Mouse (Mus musculus): ENCODE measurements around the gene Zfp398. TPM values are rescaled to one million over a fixed set of nuclear protein-coding genes. Genes with fewer than 3 reads are reported as not detected.

The Zfp398 gene
- total and polyA plus RNA-seq, 2 experiments from 2014 or later = 13.0 to 24.2 TPM

DNA sequence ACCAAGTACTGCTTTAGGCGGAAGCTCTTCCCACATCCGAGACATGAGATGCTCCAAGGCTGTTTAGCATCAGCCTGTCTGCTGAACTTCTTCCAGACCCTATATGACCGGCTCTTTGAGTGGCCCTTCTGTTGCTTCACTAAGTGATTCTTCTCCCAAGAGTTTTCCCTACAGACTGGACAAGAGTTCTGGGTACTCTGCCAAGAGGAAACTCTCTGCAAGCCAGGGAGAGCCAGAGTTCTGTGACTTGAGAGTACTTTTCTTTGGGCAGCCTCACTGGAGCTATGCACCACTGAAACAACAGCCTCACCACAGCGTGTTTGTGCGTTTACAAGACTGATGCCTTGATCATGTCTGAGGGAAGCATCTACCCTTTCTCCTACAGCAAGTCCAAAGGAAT lies 14.2 kb upstream of the Zfp398 start:
- H3K9me3 ChIP-seq (ENCODE audit: low read length) = no peaks in the 10 kb centered on the region
- 93% methylated on average over 5 of the region's 5 CpGs for WGBS
- no peak for ATAC-seq

DNA sequence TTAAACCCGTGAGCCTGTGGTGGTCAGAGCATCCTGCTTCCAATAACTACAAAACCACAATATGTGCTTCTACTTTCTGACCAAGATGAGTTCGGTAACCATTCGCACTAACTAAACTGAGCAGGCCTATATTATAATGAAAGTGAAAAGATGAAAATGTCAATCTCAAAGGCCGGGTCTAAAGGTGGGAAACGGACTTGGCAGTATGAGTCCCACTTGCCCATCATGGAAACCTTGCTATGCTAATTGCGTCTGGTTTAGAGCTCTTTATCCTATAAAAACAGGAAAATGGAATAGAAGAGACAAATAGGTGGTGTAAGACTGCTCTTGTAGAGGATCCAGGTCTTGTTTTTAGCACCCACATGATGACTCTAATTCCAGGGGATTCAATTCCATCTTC lies 13.7 kb upstream of the Zfp398 start:
- no peaks in the 10 kb centered on the region for H3K4me1 ChIP-seq (ENCODE audit: insufficient read depth, low read length)
- no peak for DNase-seq (ENCODE audit: low spot score)
- H3K4me2 ChIP-seq (ENCODE audit: low read depth, low read length) = no peak overlapping the region
- TF ChIP-seq CTCF (IDR thresholded peaks at IDR 0.05; ENCODE audit: low read depth) = no peak
- no peak overlapping the region for H3K4me3 ChIP-seq (ENCODE audit: low read length)
- 93% methylated on average over 6 of the region's 6 CpGs for WGBS
- H3K27me3 ChIP-seq (ENCODE audit: insufficient read depth, low read length) = no peaks in the 10 kb centered on the region
- peaks cover 48% of the 10 kb centered on the region for H3K36me3 ChIP-seq (ENCODE audit: insufficient read depth, low read length)
- ATAC-seq = no peak
- no peak overlapping the region for H3K27ac ChIP-seq
- no peaks in the 10 kb centered on the region for H3K9me3 ChIP-seq (ENCODE audit: low read length)
- no peak overlapping the region for H3K9ac ChIP-seq (replicated peaks; ENCODE audit: low read length)

More for the DNA sequence above, 14.2 kb upstream of the Zfp398 start:
- H3K36me3 ChIP-seq (ENCODE audit: insufficient read depth, low read length) = peaks cover 48% of the 10 kb centered on the region
- H3K4me2 ChIP-seq (ENCODE audit: low read depth, low read length) = no peak overlapping the region
- TF ChIP-seq CTCF (IDR thresholded peaks at IDR 0.05; ENCODE audit: low read depth) = no peak
- no peak overlapping the region for H3K4me3 ChIP-seq (ENCODE audit: low read length)
- no peaks in the 10 kb centered on the region for H3K27me3 ChIP-seq (ENCODE audit: insufficient read depth, low read length)
- H3K4me1 ChIP-seq (ENCODE audit: insufficient read depth, low read length) = no peaks in the 10 kb centered on the region
- no peak overlapping the region for H3K9ac ChIP-seq (replicated peaks; ENCODE audit: low read length)
- no peak for DNase-seq (ENCODE audit: low spot score)
- H3K27ac ChIP-seq = no peak overlapping the region

GRCm38 (mm10) chr6:47824241-47824640 lies 11.2 kb upstream of the Zfp398 start:
- Histone ChIP-seq H3K27me3 (ENCODE audit: insufficient read depth, low read length) (no peaks in the 10 kb centered on the region), H3K27ac (no peak overlapping the region), H3K36me3 (ENCODE audit: insufficient read depth, low read length) (peaks cover 48% of the 10 kb centered on the region), H3K4me2 (ENCODE audit: low read depth, low read length) (no peak overlapping the region), H3K4me1 (ENCODE audit: insufficient read depth, low read length) (no peaks in the 10 kb centered on the region), H3K4me3 (ENCODE audit: low read length) (no peak overlapping the region), H3K9ac (replicated peaks; ENCODE audit: low read length) (no peak overlapping the region), H3K9me3 (ENCODE audit: low read length) (no peaks in the 10 kb centered on the region)
- ATAC-seq (no peak), DNase-seq (ENCODE audit: low spot score) (no peak)
- no peak for TF ChIP-seq CTCF (IDR thresholded peaks at IDR 0.05; ENCODE audit: low read depth)
- WGBS = 64% methylated on average over 2 of the region's 2 CpGs

DNA sequence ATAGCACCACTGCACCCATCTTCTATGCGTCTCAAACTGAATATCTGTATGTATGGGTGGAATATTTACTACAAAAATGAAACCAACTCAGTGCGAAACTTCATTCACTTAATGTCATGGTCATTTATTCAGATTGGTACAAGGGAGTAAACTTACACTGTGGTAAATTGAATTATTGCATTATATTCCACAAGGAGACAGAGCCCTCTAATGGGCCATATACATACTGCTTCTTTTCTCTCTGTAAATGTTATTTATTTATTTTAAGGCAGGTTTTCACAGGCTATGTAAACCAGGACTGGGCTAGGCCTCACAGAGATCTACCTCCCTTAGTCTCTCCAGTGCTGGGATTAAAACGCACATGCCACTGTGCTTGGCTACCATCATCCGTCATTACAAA lies 8.0 kb upstream of the Zfp398 start:
- no peak for DNase-seq (ENCODE audit: low spot score)
- no peak overlapping the region for H3K4me3 ChIP-seq (ENCODE audit: low read length)
- H3K27me3 ChIP-seq (ENCODE audit: insufficient read depth, low read length) = no peaks in the 10 kb centered on the region
- 91% methylated on average over 4 of the region's 4 CpGs for WGBS
- H3K9ac ChIP-seq (replicated peaks; ENCODE audit: low read length) = no peak overlapping the region
- H3K27ac ChIP-seq = no peak overlapping the region
- H3K4me2 ChIP-seq (ENCODE audit: low read depth, low read length) = no peak overlapping the region
- no peak for ATAC-seq
- H3K9me3 ChIP-seq (ENCODE audit: low read length) = no peaks in the 10 kb centered on the region
- TF ChIP-seq CTCF (IDR thresholded peaks at IDR 0.05; ENCODE audit: low read depth) = no peak
- H3K4me1 ChIP-seq (ENCODE audit: insufficient read depth, low read length) = peaks cover 4% of the 10 kb centered on the region; the same call in 1 of the 2 replicates
- H3K36me3 ChIP-seq (ENCODE audit: insufficient read depth, low read length) = peaks cover 20% of the 10 kb centered on the region

GRCm38 (mm10) chr6:47828950-47829349 lies 6.5 kb upstream of the Zfp398 start:
- H3K9me3 ChIP-seq (ENCODE audit: low read length) = no peaks in the 10 kb centered on the region
- peaks cover 4% of the 10 kb centered on the region; the same call in 1 of the 2 replicates for H3K4me1 ChIP-seq (ENCODE audit: insufficient read depth, low read length)
- ATAC-seq (no peak), DNase-seq (ENCODE audit: low spot score) (peak; percentile 60)
- H3K27ac ChIP-seq = 0 out of 2 replicates have a peak overlapping the region, but pooled peaks have one; percentile 97
- H3K4me3 ChIP-seq (ENCODE audit: low read length) = peak overlapping the region; percentile 85; the same call in 1 of the 2 replicates
- H3K4me2 ChIP-seq (ENCODE audit: low read depth, low read length) = peak overlapping the region; percentile 61
- TF ChIP-seq CTCF (IDR thresholded peaks at IDR 0.05; ENCODE audit: low read depth) = peak; percentile 72
- no peak overlapping the region for H3K9ac ChIP-seq (replicated peaks; ENCODE audit: low read length)
- H3K36me3 ChIP-seq (ENCODE audit: insufficient read depth, low read length) = peaks cover 9% of the 10 kb centered on the region; the same call in 1 of the 2 replicates
- H3K27me3 ChIP-seq (ENCODE audit: insufficient read depth, low read length) = no peaks in the 10 kb centered on the region
- 15% methylated on average over 1 of the region's 1 CpGs for WGBS

DNA sequence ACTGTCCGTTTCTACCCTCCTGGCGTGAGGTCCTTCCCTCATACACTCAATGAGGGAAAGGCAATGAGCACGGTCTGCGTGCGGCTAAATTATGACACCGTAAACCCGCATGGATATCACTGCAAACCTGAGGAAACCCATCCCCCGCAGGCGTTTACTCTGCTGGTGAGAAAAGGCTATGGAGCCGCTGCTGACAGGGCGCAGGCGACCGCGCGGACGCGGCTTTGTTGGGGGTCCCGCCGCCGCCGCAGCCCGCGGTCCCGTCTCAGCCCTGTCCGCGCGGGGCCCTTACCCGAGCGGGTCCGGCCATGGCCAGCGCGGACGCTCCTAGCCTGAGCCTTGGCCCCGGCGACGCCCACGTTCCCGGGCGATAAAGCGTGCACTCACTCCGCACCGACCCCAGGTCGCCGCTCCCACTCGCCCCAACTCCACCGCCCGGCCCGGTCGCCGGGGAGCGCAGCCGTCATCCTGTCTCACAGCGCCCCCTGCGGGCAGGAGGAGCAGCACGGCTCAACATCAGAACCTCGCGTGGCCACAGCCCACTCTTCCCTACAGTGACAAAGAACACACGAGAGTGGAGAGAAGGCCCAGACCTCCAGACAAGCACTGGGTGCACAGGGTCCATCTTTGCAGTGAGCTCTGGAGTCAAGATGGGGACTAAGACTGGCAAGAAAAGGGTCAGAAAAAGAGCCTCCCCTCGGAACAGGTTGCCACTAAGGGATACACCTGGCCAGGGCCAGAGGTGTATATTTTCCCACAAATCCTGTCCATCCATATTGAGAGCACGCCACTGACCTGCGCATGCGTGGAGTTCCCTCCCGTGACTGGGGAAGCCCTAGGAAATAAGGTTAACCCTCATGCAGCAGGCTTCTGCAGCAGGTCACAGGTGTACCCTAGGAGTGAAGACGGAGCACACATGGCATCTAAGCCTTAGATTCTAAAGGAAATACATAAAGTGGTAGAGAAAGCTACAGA lies 5.1 kb upstream of the Zfp398 start, which contains the start of gene Zfp786:
Gene Zfp786 (minus strand): TSS at position 764 of the 975 bp plus-strand sequence.
- DNase-seq (ENCODE audit: low spot score) (peak; percentile 96), ATAC-seq (peak; percentile 96)
- Histone ChIP-seq H3K27me3 (ENCODE audit: insufficient read depth, low read length) (no peaks in the 10 kb centered on the region), H3K9me3 (ENCODE audit: low read length) (no peaks in the 10 kb centered on the region), H3K9ac (replicated peaks; ENCODE audit: low read length) (peak within 1 kb of the TSS; percentile 91), H3K27ac (peak within 1 kb of the TSS; percentile 97), H3K4me2 (ENCODE audit: low read depth, low read length) (peak within 1 kb of the TSS; percentile 61), H3K36me3 (ENCODE audit: insufficient read depth, low read length) (no peaks in the 10 kb centered on the region), H3K4me3 (ENCODE audit: low read length) (peak within 1 kb of the TSS; percentile 85), H3K4me1 (ENCODE audit: insufficient read depth, low read length) (peaks cover 4% of the 10 kb centered on the region; the same call in 1 of the 2 replicates)
- peak; percentile 89 for TF ChIP-seq CTCF (IDR thresholded peaks at IDR 0.05; ENCODE audit: low read depth)
- 1% methylated on average over 64 of the region's 64 CpGs for WGBS

Measured in hindbrain, postnatal 0 days (tissue).